Mouse (Mus musculus) hindbrain, embryonic 11.5 days (tissue): ENCODE results near the gene Adgb. TPM values are rescaled to one million over a fixed set of nuclear protein-coding genes. Genes with fewer than 3 reads are reported as not detected.
"Not testable (repeated sequence)": the region's sequence is repeated elsewhere in the genome, so short reads cannot be mapped to it uniquely, and the experiment has no call there.

Experiments
- ATAC-seq: fragments of 200-750 bp; cut with Nextera tagmentation; 2 replicates; pipeline ENCODE4 v1.8.0; 2017; ENCODE audit warnings: mild to moderate bottlenecking, moderate TSS enrichment, moderate library complexity; ENCODE audit not compliant: low FRiP score
- DNase-seq: peaks from one replicate; pipeline ENCODE4 v3.0.0-alpha.2; 2015; ENCODE audit warnings: low spot score
- H3K27ac ChIP-seq: fragments of 300-500 bp; sonication (generic); 2 replicates; pipeline ENCODE4 v1.5.1; 2014; ENCODE audit warnings: mild to moderate bottlenecking, low read depth, low read length
- H3K27me3 ChIP-seq: fragments of 300-500 bp; sonication (generic); 2 replicates; pipeline ENCODE4 v1.6.1; 2014; ENCODE audit warnings: mild to moderate bottlenecking, low read length, moderate library complexity, mixed read lengths; ENCODE audit not compliant: control insufficient read depth, insufficient read depth
- H3K36me3 ChIP-seq: fragments of 300-500 bp; sonication (generic); 2 replicates; pipeline ENCODE4 v1.6.1; 2014; ENCODE audit warnings: mild to moderate bottlenecking, low read length, moderate library complexity, mixed read lengths; ENCODE audit not compliant: control insufficient read depth, insufficient read depth
- H3K4me1 ChIP-seq: fragments of 300-500 bp; sonication (generic); replicated peaks from 2 replicates; pipeline ENCODE4 v1.6.1; 2014; ENCODE audit warnings: low read length, mixed read lengths; ENCODE audit not compliant: control insufficient read depth, insufficient read depth
- H3K4me2 ChIP-seq: fragments of 300-500 bp; sonication (generic); replicated peaks from 2 replicates; pipeline ENCODE4 v1.6.1; 2014; ENCODE audit warnings: mild to moderate bottlenecking, low read depth, low read length
- H3K4me3 ChIP-seq: fragments of 300-500 bp; sonication (generic); 2 replicates; pipeline ENCODE4 v1.5.1; 2014; ENCODE audit warnings: low read depth, low read length
- H3K9ac ChIP-seq: fragments of 300-500 bp; sonication (generic); 2 replicates; pipeline ENCODE4 v1.6.1; 2014; ENCODE audit warnings: low read depth, low read length
- H3K9me3 ChIP-seq: fragments of 300-500 bp; sonication (generic); 2 replicates; pipeline ENCODE4 v1.6.1; 2016; ENCODE audit warnings: low read length; ENCODE audit not compliant: control insufficient read depth
- WGBS: fragments of 180-500 bp; shearing (Covaris S2); extraction: QIAGEN DNeasy Blood & Tissue Kit; methylation state at CpG from one replicate; pipeline ENCODE4 v1.1.7; 2014; 5-methylcytosine and 5-hydroxymethylcytosine counted together
- polyA plus RNA-seq: library from polyadenylated mRNA; unstranded; fragments of >200 nt; fragmentation: Nextera tagmentation; extraction: Ambion mirVana; gene quantifications from 2 replicates; pipeline ENCODE4 v1.2.1, GENCODE M21; 2014

The Adgb gene
- polyA plus RNA-seq, result 0.05 and 0.20 TPM in 2 replicates

GRCm38 (mm10) chr10:10471961-10472610 is at the start of gene Adgb:
Adgb (minus strand) TSS chr10:10472326.
- peak; percentile 78 for DNase-seq
- Histone ChIP-seq H3K9ac (peak within 1 kb of the TSS; percentile 11; the same call in 1 of the 2 replicates), H3K27me3 (no peaks in the 10 kb centered on the region), H3K4me2 (peak within 1 kb of the TSS; percentile 24), H3K36me3 (no peaks in the 10 kb centered on the region), H3K4me3 (no peak within 1 kb of the TSS), H3K9me3 (no peaks in the 10 kb centered on the region), H3K4me1 (no peaks in the 10 kb centered on the region), H3K27ac (no peak within 1 kb of the TSS)
- ATAC-seq, result peak; percentile 95
- WGBS, result 9% methylated on average over 22 of the region's 22 CpGs

DNA sequence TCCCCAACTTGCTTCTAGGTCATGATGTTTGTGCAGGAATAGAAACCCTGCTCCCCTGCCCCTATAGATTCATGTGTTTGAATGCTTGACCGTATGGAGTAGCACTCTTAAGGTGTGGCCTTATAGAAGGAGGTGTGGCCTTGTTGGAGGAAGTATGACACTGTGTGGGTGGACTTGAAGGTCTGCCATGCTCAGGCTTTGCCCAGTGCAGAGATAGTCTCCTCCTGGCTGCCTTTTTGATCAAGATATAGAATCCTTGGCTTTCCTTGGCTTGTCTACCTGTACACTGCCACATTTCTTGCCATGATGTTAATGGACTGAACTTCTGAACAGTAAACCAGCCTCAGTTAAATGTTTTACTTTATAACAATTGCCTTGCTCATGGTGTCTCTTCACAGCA is 8.0 kb upstream of the Adgb start:
- Histone ChIP-seq H3K27me3 (no peaks in the 10 kb centered on the region), H3K9me3 (no peaks in the 10 kb centered on the region), H3K9ac (no peak overlapping the region), H3K4me2 (no peak overlapping the region), H3K27ac (no peak overlapping the region), H3K4me1 (no peaks in the 10 kb centered on the region), H3K4me3 (no peak overlapping the region), H3K36me3 (no peaks in the 10 kb centered on the region)
- ATAC-seq (no peak), DNase-seq (no peak)
- WGBS, result 70% methylated on average over 1 of the region's 1 CpGs

DNA sequence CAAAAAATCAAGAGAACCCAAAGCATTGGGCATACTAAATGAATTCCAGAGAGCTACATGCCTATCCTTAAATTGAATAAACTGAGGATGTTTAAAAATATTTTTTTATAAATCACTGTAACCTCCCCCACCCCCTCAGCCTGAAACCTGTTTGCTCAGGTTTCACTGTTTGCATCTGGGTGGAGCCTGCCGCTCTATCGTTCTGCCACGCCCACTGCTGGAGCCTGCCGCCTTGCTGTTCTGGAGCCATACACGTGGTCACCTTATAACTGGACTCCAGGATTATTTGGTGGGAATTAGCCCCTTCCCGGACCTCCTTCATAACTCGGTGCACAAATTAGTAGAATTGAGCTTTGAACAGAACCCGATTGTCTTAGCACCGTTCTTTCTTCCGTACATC is 5.3 kb upstream of the Adgb start:
- not testable (repeated sequence) for H3K27ac ChIP-seq, ATAC-seq, H3K27me3 ChIP-seq, H3K4me2 ChIP-seq, DNase-seq, H3K36me3 ChIP-seq, H3K9me3 ChIP-seq, H3K4me1 ChIP-seq, H3K9ac ChIP-seq, H3K4me3 ChIP-seq
- WGBS, result 63% methylated on average over 10 of the region's 10 CpGs

GRCm38 (mm10) chr10:10476956-10477355 is 4.8 kb upstream of the Adgb start:
- no peak for DNase-seq
- Histone ChIP-seq H3K27ac (no peak overlapping the region), H3K36me3 (no peaks in the 10 kb centered on the region), H3K4me1 (no peaks in the 10 kb centered on the region), H3K4me2 (no peak overlapping the region), H3K9me3 (no peaks in the 10 kb centered on the region), H3K4me3 (no peak overlapping the region), H3K27me3 (no peaks in the 10 kb centered on the region), H3K9ac (no peak overlapping the region)
- ATAC-seq, result no peak
- WGBS, result 81% methylated on average over 5 of the region's 5 CpGs

GRCm38 (mm10) chr10:10476549-10476948 is 4.4 kb upstream of the Adgb start:
- no peak for ATAC-seq
- 85% methylated on average over 2 of the region's 2 CpGs for WGBS
- DNase-seq, result no peak

GRCm38 (mm10) chr10:10468699-10469547 is 3.2 kb downstream of the Adgb start:
- Histone ChIP-seq H3K27ac (no peak overlapping the region), H3K27me3 (no peaks in the 10 kb centered on the region), H3K4me3 (no peak overlapping the region), H3K9ac (no peak overlapping the region), H3K4me2 (no peak overlapping the region), H3K4me1 (no peaks in the 10 kb centered on the region), H3K36me3 (no peaks in the 10 kb centered on the region), H3K9me3 (no peaks in the 10 kb centered on the region)
- DNase-seq (no peak), ATAC-seq (no peak)
- 68% methylated on average over 6 of the region's 6 CpGs for WGBS

More at GRCm38 (mm10) chr10:10476549-10476948, 4.4 kb upstream of the Adgb start:
- Histone ChIP-seq H3K9me3 (no peaks in the 10 kb centered on the region), H3K27me3 (no peaks in the 10 kb centered on the region), H3K4me2 (no peak overlapping the region), H3K27ac (no peak overlapping the region), H3K4me1 (no peaks in the 10 kb centered on the region), H3K4me3 (no peak overlapping the region), H3K9ac (no peak overlapping the region), H3K36me3 (no peaks in the 10 kb centered on the region)

DNA sequence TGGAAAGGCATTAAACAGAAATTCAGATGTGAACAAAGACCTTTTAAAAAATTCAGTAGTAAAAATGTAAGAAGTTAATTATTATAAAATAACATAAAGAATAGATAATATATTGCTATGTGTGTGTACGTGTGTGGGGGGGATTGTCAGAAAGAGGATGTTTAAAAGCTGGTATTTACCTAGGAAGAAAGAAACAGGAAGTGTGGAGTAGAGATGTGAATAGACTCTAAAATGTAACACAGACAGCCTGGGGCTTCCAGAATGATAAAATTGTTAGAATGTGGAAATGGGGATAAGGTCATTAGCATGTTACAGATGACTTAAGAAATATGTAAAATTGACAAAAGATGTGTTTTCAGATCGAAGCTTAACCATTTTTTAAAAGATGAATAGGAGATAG is 12.0 kb downstream of the Adgb start:
- no peaks in the 10 kb centered on the region for H3K9me3 ChIP-seq
- H3K4me2 ChIP-seq, result no peak overlapping the region
- H3K36me3 ChIP-seq, result no peaks in the 10 kb centered on the region

GRCm38 (mm10) chr10:10456991-10457390 is 15.1 kb downstream of the Adgb start:
- no peaks in the 10 kb centered on the region for H3K4me1 ChIP-seq
- 87% methylated on average over 5 of the region's 5 CpGs for WGBS
- no peak overlapping the region for H3K4me2 ChIP-seq
- no peak for ATAC-seq
- H3K27ac ChIP-seq, result no peak overlapping the region
- no peak overlapping the region for H3K4me3 ChIP-seq
- no peak overlapping the region for H3K9ac ChIP-seq
- DNase-seq, result no peak
- no peaks in the 10 kb centered on the region for H3K27me3 ChIP-seq
- H3K36me3 ChIP-seq, result no peaks in the 10 kb centered on the region
- H3K9me3 ChIP-seq, result no peaks in the 10 kb centered on the region

More for the DNA sequence above, 12.0 kb downstream of the Adgb start:
- Histone ChIP-seq H3K4me1 (no peaks in the 10 kb centered on the region), H3K4me3 (no peak overlapping the region), H3K27me3 (no peaks in the 10 kb centered on the region), H3K9ac (no peak overlapping the region), H3K27ac (no peak overlapping the region)
- DNase-seq (no peak), ATAC-seq (no peak)
- WGBS, result 78% methylated on average over 2 of the region's 2 CpGs

DNA sequence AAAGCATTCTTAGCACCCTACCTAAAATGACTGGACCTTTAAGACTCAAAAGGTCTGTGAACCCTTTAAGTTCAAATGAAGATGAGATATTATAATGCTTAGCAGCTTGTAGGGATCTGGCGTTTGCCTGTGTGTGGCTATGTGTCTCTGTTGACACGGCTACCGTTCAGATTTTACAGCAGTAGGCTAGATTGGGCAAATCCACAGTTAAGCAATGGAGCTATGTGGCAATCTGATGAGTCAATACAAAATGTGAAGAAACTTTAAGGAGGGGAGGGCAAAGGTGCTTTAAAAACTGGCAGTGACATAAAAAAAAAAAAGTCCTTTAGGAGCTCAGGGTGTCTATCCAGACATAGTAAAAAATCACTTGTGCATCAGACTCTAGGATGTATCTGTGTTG is 23.1 kb downstream of the Adgb start:
- H3K4me2 ChIP-seq, result no peak overlapping the region
- no peaks in the 10 kb centered on the region for H3K9me3 ChIP-seq
- no peaks in the 10 kb centered on the region for H3K4me1 ChIP-seq
- no peak for ATAC-seq
- H3K27ac ChIP-seq, result no peak overlapping the region
- 89% methylated on average over 3 of the region's 3 CpGs for WGBS
- DNase-seq, result no peak
- H3K4me3 ChIP-seq, result no peak overlapping the region
- no peaks in the 10 kb centered on the region for H3K36me3 ChIP-seq
- H3K27me3 ChIP-seq, result no peaks in the 10 kb centered on the region
- H3K9ac ChIP-seq, result no peak overlapping the region
